19 mouse cellular contexts compared by ENCODE assay signal in genomic region chr6:31523039-31523438, GRCm38 (mm10). TPM values are rescaled to one million over a fixed set of nuclear protein-coding genes. Genes with fewer than 3 reads are reported as not detected.
DNase-seq lines count a peak whose midpoint lies in the region; TF ChIP-seq lines count a peak whose summit lies in the region.
"Had no signal": no experiment of that assay in that cellular context is flagged by ENCODE, and none has a peak within 500 bp of the region (broad histone marks: within the 10 kb centered on the region; RNA-seq: fewer than 3 reads in every experiment).

No protein-coding gene starts in this region.

- no peak overlapping the region for H3K4me3 ChIP-seq in gastrocnemius, adult 2 months
- H3K4me3 ChIP-seq in cortical plate, adult 2 months (ENCODE audit: insufficient read depth, low read length): no peak overlapping the region
- H3K4me3 ChIP-seq: heart, adult 2 months; heart, embryonic 15.5 days; neural tube, embryonic 15.5 days had no signal

- peak; percentile 3 for DNase-seq in gastrocnemius, adult 2 months
- DNase-seq in gastrocnemius, postnatal 10 days: no peak
- DNase-seq in left cerebral cortex, adult 11 months (ENCODE audit: low spot score): peak; percentile 59
- DNase-seq in left cerebral cortex, postnatal 4 days: no peak
- DNase-seq in left cerebral cortex, postnatal 36 days (ENCODE audit: low spot score in 2 of 2): peak; percentile 58 to 59
- DNase-seq in natural killer cell, adult 2 months (ENCODE audit: low spot score in 2 of 2): no peak
- DNase-seq in kidney, adult 8-10 months: no peak
- DNase-seq: adrenal gland, postnatal 14 days; cerebellum, adult 2 months; gastrocnemius, postnatal 14 days; heart, adult 2 months; kidney, postnatal 10 days; lung, postnatal 10 days; thymus, postnatal 25 days had no signal

- peaks cover 9% of the 10 kb centered on the region for H3K4me1 ChIP-seq in cortical plate, adult 2 months (ENCODE audit: control insufficient read depth, insufficient read depth, low read length)

- TF ChIP-seq POLR2A in cortical plate, adult 2 months (IDR thresholded peaks at IDR 0.05; ENCODE audit: extremely low read depth, insufficient read depth, low read length): peak; percentile 55

- no peak for TF ChIP-seq CTCF in gastrocnemius, adult 2 months (IDR thresholded peaks at IDR 0.05)
- TF ChIP-seq CTCF in cortical plate, adult 2 months (IDR thresholded peaks at IDR 0.05; ENCODE audit: extremely low read depth, insufficient read depth, low read length): no peak

- no peak overlapping the region for H3K27ac ChIP-seq in gastrocnemius, adult 2 months
- peak overlapping the region; percentile 79 for H3K27ac ChIP-seq in cortical plate, adult 2 months (ENCODE audit: insufficient read depth, low read length)
- H3K27ac ChIP-seq: heart, adult 2 months; heart, embryonic 15.5 days; neural tube, embryonic 15.5 days had no signal

- intact Hi-C loops in gastrocnemius, adult 2 months (cut with DNase I): no loop called here
- intact Hi-C loops in left cerebral cortex, postnatal 4 days (cut with DNase I): no loop called here
- intact Hi-C loops in left cerebral cortex, postnatal 36 days (cut with DNase I): no loop called here

RNA-seq across cellular contexts. Expression of gene Podxl, which starts 40.7 kb away (rescaled TPM):
- 10 to 100 TPM; 22.0 to 31.9 TPM for total RNA-seq in gastrocnemius, adult 2 months (2021)
- total RNA-seq in gastrocnemius, postnatal 10 days (2021): 10 to 100 TPM; 24.2 to 28.3 TPM
- total RNA-seq in left cerebral cortex, postnatal 4 days (2021): 10 to 100 TPM; 19.0 to 20.2 TPM
- 21.7 and 24.2 TPM in 2 replicates for polyA plus RNA-seq in cortical plate, adult 2 months (2012; rRNA removed)
- total RNA-seq in left cerebral cortex, postnatal 36 days (2021): 10 to 100 TPM; 15.6 to 17.2 TPM
- total RNA-seq: megakaryocyte, adult 5-6 weeks had no signal
- polyA plus RNA-seq: activated CD4-positive, CD25-positive, alpha-beta regulatory T cell, adult 4 months had no signal

Comparison
In these comparisons a context has a peak if more than half of its experiments do, and no peak if none do; other contexts are left out.
1. DNase-seq: peak in gastrocnemius, adult 2 months (single experiment), left cerebral cortex, adult 11 months (single experiment) and left cerebral cortex, postnatal 36 days (2 of 2); none in gastrocnemius, postnatal 10 days (single experiment), left cerebral cortex, postnatal 4 days (single experiment), natural killer cell, adult 2 months (0 of 2) and kidney, adult 8-10 months (0 of 2).